Mouse (Mus musculus) adipocyte (in vitro differentiated cells): ENCODE results near the gene Eif5b.
"Not testable (repeated sequence)": the region's sequence is repeated elsewhere in the genome, so short reads cannot be mapped to it uniquely, and the experiment has no call there.

Source experiments
- DNase-seq: peaks from one replicate; pipeline ENCODE4 v3.0.0-alpha.2; 2016; ENCODE audit warnings: low spot score

The Eif5b gene

GRCm38 (mm10) chr1:37997867-37998266 lies at the start of gene Eif5b, which contains the start of gene Txndc9:
TSS of gene Eif5b (plus strand) at chr1:37998010.
TSS of gene Txndc9 (minus strand) at chr1:37997893.
- DNase-seq, result peak; percentile 91

- no peak for DNase-seq
These were observed 48.9 kb upstream of the Eif5b start for GRCm38 (mm10) chr1:37948906-37949305.

- no peak for DNase-seq
These were observed 43.0 kb upstream of the Eif5b start for GRCm38 (mm10) chr1:37954786-37955185.

GRCm38 (mm10) chr1:37955251-37955650 lies 42.6 kb upstream of the Eif5b start:
- DNase-seq, result no peak

GRCm38 (mm10) chr1:37956690-37957431 lies 40.9 kb upstream of the Eif5b start:
- DNase-seq, result no peak

DNA sequence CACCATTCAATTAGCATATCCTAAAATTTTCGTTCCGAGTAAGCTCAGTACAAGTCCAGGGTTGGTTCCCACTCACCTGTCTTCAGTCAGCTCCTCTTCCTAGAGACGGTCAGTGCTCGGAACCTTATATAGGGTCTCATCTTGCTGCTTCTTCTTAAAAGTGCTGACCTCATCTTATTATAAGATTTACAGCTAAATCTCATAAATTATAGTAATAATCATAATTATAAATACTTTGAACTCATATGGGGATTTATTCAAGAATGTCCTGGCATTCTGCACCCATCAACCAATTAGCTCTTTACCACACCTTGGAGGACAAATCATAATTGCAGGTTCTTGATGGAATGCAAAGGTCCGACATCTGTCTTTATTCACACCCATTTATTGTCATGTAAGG lies 40.2 kb upstream of the Eif5b start, which contains the start of gene Lyg1:
Lyg1 (minus strand) TSS at position 101 of the 400 bp plus-strand sequence.
- DNase-seq, result no peak

GRCm38 (mm10) chr1:37958516-37958915 lies 39.3 kb upstream of the Eif5b start:
- DNase-seq, result no peak

- no peak for DNase-seq
These were observed 38.3 kb upstream of the Eif5b start for GRCm38 (mm10) chr1:37959486-37959885.

- DNase-seq, result no peak
These were observed 32.2 kb upstream of the Eif5b start for GRCm38 (mm10) chr1:37965571-37965970.

DNA sequence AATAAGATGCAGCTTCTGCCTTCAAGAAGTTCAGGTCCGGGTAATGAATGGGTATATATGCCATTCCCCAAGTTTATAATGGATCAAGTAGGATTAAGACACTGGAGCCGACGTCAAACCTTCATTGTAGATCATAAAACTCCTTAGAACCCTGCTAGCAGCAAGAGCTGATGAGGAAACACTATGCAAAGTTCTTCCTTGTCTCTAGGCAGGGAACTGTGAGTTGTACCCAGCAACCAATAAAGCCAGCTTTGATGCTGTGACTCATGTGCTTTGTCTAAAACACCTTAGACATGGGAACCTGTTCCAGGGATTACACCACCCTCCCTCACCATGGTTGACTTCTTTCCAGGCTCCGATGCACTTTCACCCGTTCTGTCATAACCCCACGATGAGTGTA lies 29.1 kb upstream of the Eif5b start:
- DNase-seq, result no peak

DNA sequence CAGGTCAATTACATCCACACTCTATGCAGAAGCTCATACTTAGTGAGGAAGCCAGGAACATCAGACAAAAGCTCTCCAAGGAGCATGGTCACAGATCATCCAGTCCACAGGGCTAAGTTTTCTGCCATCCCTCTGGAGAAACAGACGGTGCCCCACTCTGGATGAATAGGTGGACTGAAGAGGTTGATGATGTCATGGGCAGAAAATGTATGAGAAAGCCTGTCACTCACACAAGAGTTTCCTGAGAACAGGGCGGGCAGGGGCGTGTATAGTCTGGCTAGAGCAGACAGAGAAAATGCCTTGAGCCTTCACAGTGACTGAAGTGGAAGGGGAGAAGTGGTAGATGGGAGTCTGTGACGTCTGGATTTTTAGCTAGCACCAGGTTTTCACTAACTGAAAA lies 26.3 kb upstream of the Eif5b start:
- no peak for DNase-seq

- not testable (repeated sequence) for DNase-seq
These were observed 21.1 kb upstream of the Eif5b start for GRCm38 (mm10) chr1:37976666-37977065.

DNA sequence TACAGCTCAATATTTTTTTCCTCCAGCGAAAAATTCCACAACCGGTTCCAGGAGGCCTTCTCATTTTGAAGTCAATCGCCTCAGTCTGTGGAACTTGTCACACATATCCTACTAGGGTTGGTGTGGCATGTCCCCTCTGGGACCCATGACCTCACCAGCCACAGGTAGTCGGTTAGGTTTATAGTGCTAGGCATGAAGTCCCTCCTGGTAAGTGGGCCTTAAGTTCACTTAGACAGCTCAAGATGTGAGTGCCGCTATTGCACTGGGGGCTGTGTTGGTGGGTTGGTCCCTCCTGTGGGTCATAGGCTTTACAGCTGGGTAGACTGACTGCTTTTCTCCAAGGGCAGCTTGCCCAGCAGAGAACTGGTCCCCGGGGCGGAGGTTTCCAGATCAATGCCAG lies 20.5 kb upstream of the Eif5b start:
- no peak for DNase-seq

- no peak for DNase-seq
These were observed 13.5 kb upstream of the Eif5b start for GRCm38 (mm10) chr1:37984326-37984725.

GRCm38 (mm10) chr1:37985764-37986323 lies 12.0 kb upstream of the Eif5b start:
- peak; percentile 61 for DNase-seq

- no peak for DNase-seq
These were observed 10.0 kb upstream of the Eif5b start for GRCm38 (mm10) chr1:37987856-37988255.

DNA sequence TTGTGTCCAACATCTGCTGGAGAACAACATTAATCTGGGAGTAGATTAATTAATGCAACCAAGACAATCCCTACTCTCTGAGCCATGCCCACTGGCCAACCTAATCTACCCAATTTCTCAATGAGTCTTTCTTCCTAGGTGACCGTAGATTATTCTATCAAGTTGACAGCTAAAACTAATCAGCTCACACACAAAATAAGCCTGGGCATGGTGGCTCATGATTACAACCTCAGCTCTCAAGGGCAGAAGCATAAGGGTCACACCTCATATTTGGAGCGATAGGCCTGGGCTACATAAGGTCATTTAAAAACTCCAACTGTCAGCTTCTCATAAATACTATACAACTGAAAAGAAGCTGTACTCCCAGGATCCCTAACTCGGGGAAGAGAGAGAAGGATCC lies 1.6 kb upstream of the Eif5b start:
- no peak for DNase-seq

DNA sequence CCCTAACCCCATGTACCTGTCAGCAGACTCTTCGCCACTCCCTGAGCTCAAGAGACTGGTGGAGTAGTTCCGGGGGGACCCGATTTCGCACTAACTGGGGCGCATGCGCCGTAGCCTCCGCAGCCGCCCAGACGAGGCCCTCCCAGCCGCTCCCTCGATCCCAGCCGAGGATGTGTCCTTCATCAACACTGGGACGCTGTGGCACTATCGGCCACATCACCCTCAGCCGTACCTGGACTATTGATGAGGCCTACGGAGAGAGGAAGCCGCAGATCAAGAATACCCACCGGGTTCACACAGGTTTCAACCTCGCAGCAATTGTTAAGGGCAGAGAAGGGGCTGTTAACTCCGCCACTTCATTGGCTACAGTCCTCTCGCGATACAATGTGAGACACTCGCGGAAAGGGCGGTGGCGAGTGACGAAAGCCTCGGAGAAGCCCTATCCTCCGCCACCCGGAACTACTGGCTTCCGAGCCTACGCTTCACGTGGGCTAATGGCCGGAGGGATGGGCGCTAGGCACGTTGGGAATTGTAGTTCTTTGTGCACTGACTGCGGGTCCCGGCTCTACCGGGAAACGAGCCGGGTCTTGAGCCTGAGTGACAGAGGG lies 829 bp upstream of the Eif5b start:
- peak; percentile 99 for DNase-seq

- DNase-seq, result peak; percentile 44
These were observed 775 bp downstream of the Eif5b start for GRCm38 (mm10) chr1:37998371-37999199.

- no peak for DNase-seq
These were observed 1.7 kb downstream of the Eif5b start for GRCm38 (mm10) chr1:37999552-37999951.

GRCm38 (mm10) chr1:38000844-38001243 lies 3.0 kb downstream of the Eif5b start:
- DNase-seq, result no peak

DNA sequence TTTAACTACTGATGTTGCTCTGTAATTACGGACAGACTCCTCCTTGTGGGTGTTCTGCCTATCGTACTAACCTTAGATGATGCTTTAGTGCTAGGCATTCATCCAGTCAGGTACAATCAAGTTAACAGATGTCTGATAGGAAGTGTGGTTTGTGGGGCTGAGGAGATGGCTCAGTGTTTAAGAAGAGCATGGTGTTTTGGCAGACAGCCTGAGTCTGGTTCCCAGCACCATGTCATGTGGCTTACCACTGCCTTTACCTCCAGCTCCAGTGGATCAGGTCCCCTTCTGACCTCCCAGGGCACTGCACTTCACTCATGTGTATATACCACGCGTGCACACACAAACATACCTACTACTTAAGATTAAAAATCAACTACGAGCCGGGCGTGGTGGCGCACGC lies 4.1 kb downstream of the Eif5b start:
- DNase-seq, result no peak
